Mouse (Mus musculus) MEL (cell line): ENCODE results near the gene Hoxc4. TPM values are rescaled to one million over a fixed set of nuclear protein-coding genes. Genes with fewer than 3 reads are reported as not detected.

Experiments used
- DNase-seq: peaks from one replicate; pipeline ENCODE4 v3.0.0; 2011; ENCODE audit warnings: low read depth, low spot score
- H3K27ac ChIP-seq: 2 replicates; pipeline ENCODE4 v1.5.1; 2012; ENCODE audit warnings: low read depth, mild to moderate bottlenecking, control low read depth, low read length, moderate library complexity; ENCODE audit not compliant: control insufficient read depth
- H3K27me3 ChIP-seq, 2 experiments: fragments of 150-350 bp in 1 of 2; sonication (generic) in 1 of 2; 2 replicates each; pipeline ENCODE4 v1.6.1; 2012; ENCODE audit warnings: low read length in 2 of 2, mild to moderate bottlenecking in 2 of 2, improper control_type of control experiment in 1 of 2, moderate library complexity in 1 of 2; ENCODE audit not compliant: insufficient read depth in 2 of 2, control insufficient read depth in 1 of 2
- H3K36me3 ChIP-seq, 2 experiments: 2 replicates each; pipeline ENCODE4 v1.6.1; 2012 to 2014; ENCODE audit warnings: low read length in 2 of 2, improper control_type of control experiment in 1 of 2, inconsistent platforms in 1 of 2, mild to moderate bottlenecking in 1 of 2; ENCODE audit not compliant: insufficient read depth in 2 of 2, control insufficient read depth in 1 of 2
- H3K4me1 ChIP-seq, 2 experiments: fragments of 150-350 bp in 1 of 2; sonication (generic) in 1 of 2; 2 replicates each; pipeline ENCODE4 v1.6.1; 2012; ENCODE audit warnings: low read length in 2 of 2, improper control_type of control experiment in 1 of 2, mild to moderate bottlenecking in 1 of 2; ENCODE audit not compliant: insufficient read depth in 2 of 2, control insufficient read depth in 1 of 2
- H3K4me3 ChIP-seq, 2 experiments: fragments of 150-350 bp in 1 of 2; sonication (generic) in 1 of 2; 2 replicates each; pipeline ENCODE4 v1.5.1; 2012; ENCODE audit warnings: low read depth in 2 of 2, low read length in 2 of 2, mild to moderate bottlenecking in 2 of 2, moderate library complexity in 2 of 2, control low read depth in 1 of 2, improper control_type of control experiment in 1 of 2; ENCODE audit not compliant: control insufficient read depth in 1 of 2, insufficient read depth in 1 of 2
- H3K79me2 ChIP-seq: 2 replicates; pipeline ENCODE4 v1.6.1; 2012; ENCODE audit warnings: mild to moderate bottlenecking, low read length, moderate library complexity; ENCODE audit not compliant: control insufficient read depth, poor library complexity, insufficient read depth
- H3K9ac ChIP-seq: 2 replicates; pipeline ENCODE4 v1.6.1; 2012; ENCODE audit warnings: low read depth, mild to moderate bottlenecking, control low read depth, low read length, moderate library complexity; ENCODE audit not compliant: control insufficient read depth, poor library complexity, severe bottlenecking
- H3K9me3 ChIP-seq: fragments of 150-350 bp; sonication (generic); replicated peaks from 2 replicates; pipeline ENCODE4 v1.6.1; 2012; ENCODE audit warnings: mild to moderate bottlenecking, low read length, improper control_type of control experiment, moderate library complexity; ENCODE audit not compliant: insufficient read depth
- CHD1 ChIP-seq: IDR thresholded peaks from 2 replicates; pipeline ENCODE4 v1.6.1; 2012; ENCODE audit warnings: low read depth, mild to moderate bottlenecking, inconsistent platforms, low read length, improper control_type of control experiment
- EP300 ChIP-seq, 2 experiments: IDR thresholded peaks; 2 replicates each; pipeline ENCODE4 v1.6.1; 2011; ENCODE audit warnings: improper control_type of control experiment in 2 of 2, low read length in 2 of 2, low read depth in 1 of 2, mild to moderate bottlenecking in 1 of 2
- HCFC1 ChIP-seq: IDR thresholded peaks from 2 replicates; pipeline ENCODE4 v1.6.1; 2012; ENCODE audit warnings: low read depth, mild to moderate bottlenecking, inconsistent platforms, low read length, improper control_type of control experiment, moderate library complexity
- JUND ChIP-seq: IDR thresholded peaks from 2 replicates; pipeline ENCODE4 v1.6.1; 2011; ENCODE audit warnings: low read depth, mild to moderate bottlenecking, improper control_type of control experiment, low read length
- MAX ChIP-seq: IDR thresholded peaks from 2 replicates; pipeline ENCODE4 v1.6.1; 2011; ENCODE audit warnings: low read length, improper control_type of control experiment
- MXI1 ChIP-seq: IDR thresholded peaks from 2 replicates; pipeline ENCODE4 v1.6.1; 2011; ENCODE audit warnings: mild to moderate bottlenecking, low read depth, low read length, improper control_type of control experiment
- MYB ChIP-seq: IDR thresholded peaks from 2 replicates; pipeline ENCODE4 v1.6.1; 2011; ENCODE audit warnings: mild to moderate bottlenecking, low read depth, low read length, improper control_type of control experiment
- MYC ChIP-seq: IDR thresholded peaks from 2 replicates; pipeline ENCODE4 v1.6.1; 2011; ENCODE audit warnings: low read depth, mild to moderate bottlenecking, low read length, improper control_type of control experiment, moderate library complexity
- NELFE ChIP-seq: IDR thresholded peaks from 2 replicates; pipeline ENCODE4 v1.6.1; 2011; ENCODE audit warnings: low read depth, low read length, improper control_type of control experiment
- NRF1 ChIP-seq: IDR thresholded peaks from 2 replicates; pipeline ENCODE4 v1.6.1; 2014; ENCODE audit warnings: low read depth, mild to moderate bottlenecking, inconsistent platforms, low read length, improper control_type of control experiment, moderate library complexity; ENCODE audit not compliant: poor library complexity, insufficient read depth, severe bottlenecking
- POLR2A ChIP-seq, 2 experiments: IDR thresholded peaks; 2 replicates each; pipeline ENCODE4 v1.6.1; 2011 to 2012; ENCODE audit warnings: low read length in 2 of 2, mild to moderate bottlenecking in 2 of 2, control low read depth in 1 of 2, improper control_type of control experiment in 1 of 2, low read depth in 1 of 2, moderate library complexity in 1 of 2; ENCODE audit not compliant: control insufficient read depth in 1 of 2, insufficient read depth in 1 of 2, poor library complexity in 1 of 2
- POLR2AphosphoS2 ChIP-seq: IDR thresholded peaks from 2 replicates; pipeline ENCODE4 v1.6.1; 2011; ENCODE audit warnings: low read length, improper control_type of control experiment
- RCOR1 ChIP-seq: IDR thresholded peaks from 2 replicates; pipeline ENCODE4 v1.6.1; 2012; ENCODE audit warnings: low read depth, mild to moderate bottlenecking, inconsistent platforms, low read length, improper control_type of control experiment
- TBP ChIP-seq: IDR thresholded peaks from 2 replicates; pipeline ENCODE4 v1.8.0; 2011; ENCODE audit warnings: low read depth, low read length, improper control_type of control experiment
- TCF12 ChIP-seq: IDR thresholded peaks from 2 replicates; pipeline ENCODE4 v1.6.1; 2014; ENCODE audit warnings: low read depth, mild to moderate bottlenecking, inconsistent platforms, low read length, improper control_type of control experiment, moderate library complexity
- UBTF ChIP-seq: IDR thresholded peaks from 2 replicates; pipeline ENCODE4 v1.6.1; 2012; ENCODE audit warnings: low read depth, mild to moderate bottlenecking, inconsistent platforms, low read length, improper control_type of control experiment, moderate library complexity, borderline replicate concordance; ENCODE audit not compliant: insufficient read depth
- USF1 ChIP-seq: IDR thresholded peaks from 2 replicates; pipeline ENCODE4 v1.6.1; 2014; ENCODE audit warnings: low read depth, mild to moderate bottlenecking, inconsistent platforms, low read length, improper control_type of control experiment, moderate library complexity
- ZC3H11A ChIP-seq: IDR thresholded peaks from 2 replicates; pipeline ENCODE4 v1.6.1; 2012; ENCODE audit warnings: low read depth, mild to moderate bottlenecking, inconsistent platforms, low read length, improper control_type of control experiment
- ZKSCAN1 ChIP-seq: IDR thresholded peaks from 2 replicates; pipeline ENCODE4 v1.6.1; 2012; ENCODE audit warnings: low read depth, mild to moderate bottlenecking, inconsistent platforms, low read length, improper control_type of control experiment, moderate library complexity
- ZMIZ1 ChIP-seq: IDR thresholded peaks from 2 replicates; pipeline ENCODE4 v1.6.1; 2012; ENCODE audit warnings: low read depth, mild to moderate bottlenecking, inconsistent platforms, low read length, improper control_type of control experiment, moderate library complexity
- ZNF384 ChIP-seq: IDR thresholded peaks from 2 replicates; pipeline ENCODE4 v1.6.1; 2012; ENCODE audit warnings: low read depth, mild to moderate bottlenecking, inconsistent platforms, low read length, improper control_type of control experiment
- polyA plus RNA-seq, 2 experiments: library from polyadenylated mRNA; stranded (reverse) in 1 of 2; unstranded in 1 of 2; fragments of >175 nt in 1 of 2; fragments of >200 nt in 1 of 2; gene quantifications; 2 replicates each; pipeline versions ENCODE4 v1.2.1 to v1.2.4; 2012; ENCODE audit warnings: low replicate concordance in 2 of 2, low read depth in 1 of 2; ENCODE audit not compliant: insufficient read length in 2 of 2, insufficient read depth in 1 of 2, missing spikeins in 1 of 2
- total RNA-seq: library from RNA; depleted of rRNA; stranded (reverse); fragments of 300-350 nt; gene quantifications from 2 replicates; pipeline ENCODE4 v1.2.3, GENCODE M21; 2012

Gene Hoxc4
- total and polyA plus RNA-seq, 3 experiments: 2.6 to 9.4 TPM; not detected in 1

DNA sequence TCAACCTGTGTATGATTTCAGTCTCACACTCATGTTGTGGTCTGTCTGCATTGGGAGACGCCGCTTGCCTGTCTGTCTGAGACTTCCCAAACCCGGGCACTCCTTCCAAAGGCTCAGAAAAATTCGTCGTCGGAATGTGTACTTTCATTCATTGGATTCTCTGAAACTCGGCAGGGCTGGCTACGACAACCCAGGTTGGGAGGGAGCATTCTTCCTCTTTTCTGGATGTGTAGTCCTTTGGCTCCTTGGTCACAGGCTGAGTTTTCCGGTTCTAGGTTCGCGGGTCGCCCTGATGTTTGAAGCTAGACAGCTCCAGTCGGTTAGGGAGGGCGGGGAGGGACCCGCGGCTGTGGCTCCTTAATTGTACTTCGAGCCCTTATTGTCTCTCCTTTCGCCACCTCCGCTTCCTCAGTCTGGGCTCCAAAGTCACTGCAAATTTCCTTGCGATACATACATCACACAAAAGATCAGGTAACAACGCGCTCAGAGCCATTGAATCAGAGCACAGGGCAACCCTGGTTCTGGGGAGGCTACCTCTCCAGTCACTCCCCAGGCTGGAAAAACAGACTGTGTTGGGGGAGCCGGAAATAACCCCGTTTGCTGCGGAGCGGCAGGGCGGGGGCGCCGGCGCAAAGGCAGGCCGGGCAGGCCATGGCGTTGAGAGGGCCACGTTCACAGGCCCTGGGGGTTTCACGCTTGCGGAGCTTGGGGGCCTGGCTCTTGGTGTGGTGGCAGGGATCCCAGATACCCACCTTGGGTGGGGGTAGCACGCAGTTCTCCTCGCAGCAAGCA is 41.9 kb upstream of the Hoxc4 start:
- Histone ChIP-seq H3K9me3 (no peaks in the 10 kb centered on the region), H3K4me1 (peaks cover 16 to 23% of the 10 kb centered on the region in 2 experiments), H3K9ac (peak overlapping the region; percentile 93), H3K27ac (peak overlapping the region; percentile 83), H3K79me2 (peaks cover 54% of the 10 kb centered on the region), H3K4me3 (peak overlapping the region; percentile 81 to 89), H3K27me3 (no peaks in the 10 kb centered on the region), H3K36me3 (peaks cover 0 to 18% of the 10 kb centered on the region in 2 experiments; a peak in 2 of 4 replicates)
- TF ChIP-seq MYC (no peak), JUND (no peak), MXI1 (peak; percentile 61; the same call in 1 of the 2 replicates), POLR2A (IDR thresholded peaks at IDR 0.05; ENCODE audit: control insufficient read depth in 1 of 2, insufficient read depth in 1 of 2, low read depth in 1 of 2, low read length in 2 of 2, poor library complexity in 1 of 2) (peak; percentile 71 to 78), USF1 (no peak), MAX (peak; percentile 52; the same call in 1 of the 2 replicates), RCOR1 (0 out of 2 replicates have a peak, but pooled peaks have one; percentile 5), NRF1 (peak; percentile 55; the same call in 1 of the 2 replicates), EP300 (IDR thresholded peaks at IDR 0.05; ENCODE audit: low read depth in 1 of 2, low read length in 2 of 2) (no peak), CHD1 (0 out of 2 replicates have a peak, but pooled peaks have one; percentile 41), UBTF (peak; percentile 97), ZKSCAN1 (no peak), NELFE (peak; percentile 63), TBP (peak; percentile 43; the same call in 1 of the 2 replicates), POLR2AphosphoS2 (peak; percentile 35), HCFC1 (peak; percentile 69), MYB (0 out of 2 replicates have a peak, but pooled peaks have one; percentile 4), ZNF384 (no peak), ZC3H11A (no peak), TCF12 (peak; percentile 30; the same call in 1 of the 2 replicates), ZMIZ1 (no peak; the same call in 1 of the 2 replicates)
- peak; percentile 85 for DNase-seq
